Mouse (Mus musculus) pancreas, adult 10 weeks (tissue): ENCODE results near the gene Sec22a. TPM values are rescaled to one million over a fixed set of nuclear protein-coding genes. Genes with fewer than 3 reads are reported as not detected.

Source experiments
- polyA plus RNA-seq: library from polyadenylated mRNA; stranded (reverse); fragments of 350-450 nt; fragmentation: Illumina TruSeq; extraction: RNeasy Lipid Tissue Mini Kit (QIAGEN cat#74804); gene quantifications from one replicate; pipeline ENCODE4 v1.2.3, GENCODE M21; 2015; ENCODE audit warnings: low read depth, low replicate concordance; ENCODE audit not compliant: insufficient read depth

The Sec22a gene
- polyA plus RNA-seq = 6.1 TPM

GRCm38 (mm10) chr16:35363150-35364062, at the start of gene Sec22a:
Sec22a (minus strand) TSS chr16:35363918.

Other genes with a start within 250 kb of the Sec22a start
- gene Adcy5, start 209.0 kb downstream of the Sec22a start, polyA plus RNA-seq = 2.8 TPM
- 6.5 TPM for gene Pdia5, start 127.0 kb upstream of the Sec22a start, polyA plus RNA-seq
- not detected for gene Sema5b, start 177.2 kb upstream of the Sec22a start, polyA plus RNA-seq